ENCODE assay signal across 14 mouse cellular contexts in genomic region chr2:32898983-32899382, GRCm38 (mm10). TPM values are rescaled to one million over a fixed set of nuclear protein-coding genes. Genes with fewer than 3 reads are reported as not detected.
A peak's percentile ranks its signal among the peaks of the same experiment; 100 is the strongest.
DNase-seq lines count a peak whose midpoint lies in the region; ATAC-seq and TF ChIP-seq lines count a peak whose summit lies in the region.
"Had no signal": no experiment of that assay in that cellular context is flagged by ENCODE, and none has a peak within 500 bp of the region (broad histone marks: within the 10 kb centered on the region; RNA-seq: fewer than 3 reads in every experiment).

No protein-coding gene starts in this region.

- TF ChIP-seq CTCF in heart, adult 2 months (IDR thresholded peaks at IDR 0.05) = no peak
- TF ChIP-seq CTCF in small intestine, adult 2 months (IDR thresholded peaks at IDR 0.05; ENCODE audit: extremely low read depth, insufficient read length, insufficient replicate concordance, low read depth, low read length) = no peak

- 58% methylated on average over 7 of the region's 7 CpGs for WGBS in heart, embryonic 12.5 days
- WGBS in heart, adult 2 months = 31% methylated on average over 7 of the region's 7 CpGs
- 68% methylated on average over 7 of the region's 7 CpGs for WGBS in embryonic facial prominence, embryonic 14.5 days
- 22% methylated on average over 7 of the region's 7 CpGs for whole genome bisulfite sequencing in small intestine, adult 2 months
- whole genome bisulfite sequencing in forebrain, embryonic 16.5 days = 61% methylated on average over 7 of the region's 7 CpGs

- DNase-seq in heart, adult 2 months = no peak
- DNase-seq in embryonic facial prominence, embryonic 14.5 days (ENCODE audit: low spot score) = peak; percentile 73
- DNase-seq in kidney, postnatal 14 days = peak; percentile 58
- no peak for DNase-seq in yolk sac, embryonic 10.5 days (ENCODE audit: low spot score)
- no peak for DNase-seq in c-Kit-positive CD71-positive TER-119-positive erythroid progenitor cells, embryonic 14.5 days (ENCODE audit: low spot score)
- DNase-seq: cerebellum, postnatal 36 days; gastrocnemius, postnatal 25 days had no signal

- intact Hi-C loops in heart, adult 2 months (cut with DNase I) = no loop called here

- no peaks in the 10 kb centered on the region for H3K9me3 ChIP-seq in heart, embryonic 12.5 days (replicated peaks)
- no peaks in the 10 kb centered on the region for H3K9me3 ChIP-seq in embryonic facial prominence, embryonic 14.5 days (ENCODE audit: control insufficient read depth, low read length)
- no peaks in the 10 kb centered on the region for H3K9me3 ChIP-seq in forebrain, embryonic 16.5 days (ENCODE audit: control insufficient read depth, low read length)
- H3K9me3 ChIP-seq: limb, embryonic 13.5 days; midbrain, embryonic 12.5 days; neural tube, embryonic 15.5 days had no signal

- H3K79me2 ChIP-seq in heart, adult 2 months (replicated peaks; ENCODE audit: control insufficient read depth, insufficient read depth, low read length) = peaks cover 4% of the 10 kb centered on the region; the same call in 1 of the 2 replicates

- H3K27ac ChIP-seq in heart, embryonic 12.5 days (ENCODE audit: poor library complexity, severe bottlenecking) = no peak overlapping the region
- no peak overlapping the region for H3K27ac ChIP-seq in heart, adult 2 months
- H3K27ac ChIP-seq in embryonic facial prominence, embryonic 14.5 days (replicated peaks; ENCODE audit: low read depth, low read length) = peak overlapping the region; percentile 28; the same call in 1 of the 2 replicates
- H3K27ac ChIP-seq in small intestine, adult 2 months (ENCODE audit: insufficient read depth, low read depth, low read length) = peak overlapping the region; percentile 7; the same call in 1 of the 2 replicates
- no peak overlapping the region for H3K27ac ChIP-seq in forebrain, embryonic 16.5 days (ENCODE audit: low read length)
- H3K27ac ChIP-seq: layer of hippocampus, adult 2 months; limb, embryonic 13.5 days; midbrain, embryonic 12.5 days; neural tube, embryonic 15.5 days had no signal

- H3K9ac ChIP-seq in heart, embryonic 12.5 days = peak overlapping the region; percentile 35
- no peak overlapping the region for H3K9ac ChIP-seq in heart, adult 2 months (ENCODE audit: low read depth, low read length)
- H3K9ac ChIP-seq in embryonic facial prominence, embryonic 14.5 days (ENCODE audit: low read depth, low read length) = no peak overlapping the region
- no peak overlapping the region for H3K9ac ChIP-seq in forebrain, embryonic 16.5 days (replicated peaks; ENCODE audit: low read depth, low read length)
- H3K9ac ChIP-seq: midbrain, embryonic 12.5 days; neural tube, embryonic 15.5 days had no signal

- H3K27me3 ChIP-seq in heart, embryonic 12.5 days (replicated peaks) = no peaks in the 10 kb centered on the region
- no peaks in the 10 kb centered on the region for H3K27me3 ChIP-seq in heart, adult 2 months (ENCODE audit: control insufficient read depth, insufficient read depth, low read length)
- no peaks in the 10 kb centered on the region for H3K27me3 ChIP-seq in embryonic facial prominence, embryonic 14.5 days (replicated peaks; ENCODE audit: control insufficient read depth, insufficient read depth, low read length)
- H3K27me3 ChIP-seq in small intestine, adult 2 months (ENCODE audit: control insufficient read depth, insufficient read depth, low read length) = no peaks in the 10 kb centered on the region
- H3K27me3 ChIP-seq in forebrain, embryonic 16.5 days (replicated peaks; ENCODE audit: control insufficient read depth, insufficient read depth, low read length) = no peaks in the 10 kb centered on the region
- H3K27me3 ChIP-seq: limb, embryonic 13.5 days; midbrain, embryonic 12.5 days; neural tube, embryonic 15.5 days had no signal

- no peak for ATAC-seq in heart, embryonic 12.5 days (ENCODE audit: insufficient number of reproducible peaks, low FRiP score)
- peak; percentile 19; the same call in 1 of the 2 replicates for ATAC-seq in embryonic facial prominence, embryonic 14.5 days (ENCODE audit: low read depth)
- ATAC-seq in forebrain, embryonic 16.5 days = no peak

- H3K4me2 ChIP-seq in heart, embryonic 12.5 days = no peak overlapping the region
- H3K4me2 ChIP-seq in embryonic facial prominence, embryonic 14.5 days (ENCODE audit: low read depth, low read length) = no peak overlapping the region
- H3K4me2 ChIP-seq in forebrain, embryonic 16.5 days (ENCODE audit: low read length) = no peak overlapping the region
- H3K4me2 ChIP-seq: limb, embryonic 13.5 days; midbrain, embryonic 12.5 days; neural tube, embryonic 15.5 days had no signal

- H3K4me1 ChIP-seq in heart, embryonic 12.5 days (replicated peaks) = peaks cover 79% of the 10 kb centered on the region
- peaks cover 26% of the 10 kb centered on the region for H3K4me1 ChIP-seq in heart, adult 2 months (ENCODE audit: control insufficient read depth, insufficient read depth, low read length)
- peaks cover 33% of the 10 kb centered on the region for H3K4me1 ChIP-seq in embryonic facial prominence, embryonic 14.5 days (ENCODE audit: control insufficient read depth, insufficient read depth, low read length)
- H3K4me1 ChIP-seq in small intestine, adult 2 months (ENCODE audit: control insufficient read depth, insufficient read depth, insufficient read length, low read length) = peaks cover 51% of the 10 kb centered on the region
- peaks cover 19% of the 10 kb centered on the region for H3K4me1 ChIP-seq in forebrain, embryonic 16.5 days (replicated peaks; ENCODE audit: control insufficient read depth, insufficient read depth, low read length)

- H3K4me3 ChIP-seq in heart, embryonic 12.5 days = no peak overlapping the region
- no peak overlapping the region for H3K4me3 ChIP-seq in heart, adult 2 months
- H3K4me3 ChIP-seq in embryonic facial prominence, embryonic 14.5 days (ENCODE audit: low read depth, low read length) = no peak overlapping the region
- no peak overlapping the region for H3K4me3 ChIP-seq in small intestine, adult 2 months (ENCODE audit: low read depth, low read length)
- no peak overlapping the region for H3K4me3 ChIP-seq in forebrain, embryonic 16.5 days (replicated peaks; ENCODE audit: low read length)
- H3K4me3 ChIP-seq: layer of hippocampus, adult 2 months; limb, embryonic 13.5 days; midbrain, embryonic 12.5 days; neural tube, embryonic 15.5 days had no signal

- no peak for TF ChIP-seq EP300 in heart, adult 2 months (IDR thresholded peaks at IDR 0.05; ENCODE audit: insufficient read depth, low read depth, low read length)

- peaks cover 4% of the 10 kb centered on the region for H3K36me3 ChIP-seq in heart, embryonic 12.5 days
- H3K36me3 ChIP-seq in heart, adult 2 months (ENCODE audit: control insufficient read depth, insufficient read depth, low read length) = no peaks in the 10 kb centered on the region
- H3K36me3 ChIP-seq in embryonic facial prominence, embryonic 14.5 days (ENCODE audit: control insufficient read depth, insufficient read depth, low read length) = 0 out of 2 replicates have a peak, but pooled peaks cover 4% of the 10 kb centered on the region
- no peaks in the 10 kb centered on the region for H3K36me3 ChIP-seq in small intestine, adult 2 months (ENCODE audit: control insufficient read depth, insufficient read depth, low read length)
- H3K36me3 ChIP-seq in forebrain, embryonic 16.5 days (ENCODE audit: control insufficient read depth, insufficient read depth) = no peaks in the 10 kb centered on the region
- H3K36me3 ChIP-seq: midbrain, embryonic 12.5 days; neural tube, embryonic 15.5 days had no signal

- TF ChIP-seq POLR2A in heart, adult 2 months (IDR thresholded peaks at IDR 0.05; ENCODE audit: insufficient read depth, low read depth, low read length) = no peak
- TF ChIP-seq POLR2A in small intestine, adult 2 months (IDR thresholded peaks at IDR 0.05; ENCODE audit: low read depth, low read length) = no peak

RNA-seq across cellular contexts. Expression of gene Fam129b, which starts 23.1 kb away (rescaled TPM):
- 62.0 and 64.4 TPM in 2 replicates for polyA plus RNA-seq in heart, embryonic 12.5 days (2016; fragmentation: Nextera tagmentation; extraction: Ambion mirVana)
- 10 to 100 TPM; 19.5 to 20.0 TPM for total RNA-seq in heart, adult 2 months (2021)
- 21.0 and 21.5 TPM in 2 replicates for polyA plus RNA-seq in heart, adult 2 months (2012; rRNA removed)
- 38.4 and 39.0 TPM in 2 replicates for polyA plus RNA-seq in embryonic facial prominence, embryonic 14.5 days (2014; fragmentation: Nextera tagmentation; extraction: Ambion mirVana)
- polyA plus RNA-seq in small intestine, adult 2 months (2012; rRNA removed) = 19.4 and 27.2 TPM in 2 replicates
- polyA plus RNA-seq in forebrain, embryonic 16.5 days (2015; fragmentation: Nextera tagmentation; extraction: Ambion mirVana) = 36.4 and 41.1 TPM in 2 replicates

RNA-seq across cellular contexts. Expression of gene Stxbp1, which starts 51.9 kb away (rescaled TPM):
- 30.8 and 31.1 TPM in 2 replicates for polyA plus RNA-seq in heart, embryonic 12.5 days (2016; fragmentation: Nextera tagmentation; extraction: Ambion mirVana)
- 10 to 100 TPM in 1 of 2 experiments, 1 to 10 TPM in 1; 9.8 to 11.4 TPM for total RNA-seq in heart, adult 2 months (2021)
- 14.4 and 15.6 TPM in 2 replicates for polyA plus RNA-seq in heart, adult 2 months (2012; rRNA removed)
- polyA plus RNA-seq in embryonic facial prominence, embryonic 14.5 days (2014; fragmentation: Nextera tagmentation; extraction: Ambion mirVana) = 26.8 and 29.7 TPM in 2 replicates
- 3.6 and 7.0 TPM in 2 replicates for polyA plus RNA-seq in small intestine, adult 2 months (2012; rRNA removed)
- polyA plus RNA-seq in forebrain, embryonic 16.5 days (2015; fragmentation: Nextera tagmentation; extraction: Ambion mirVana) = 227 and 251 TPM in 2 replicates

Comparison
In these comparisons a context has a peak if more than half of its experiments do, and no peak if none do; other contexts are left out.
1. H3K27ac ChIP-seq: peak in embryonic facial prominence, embryonic 14.5 days (single experiment) and small intestine, adult 2 months (single experiment); none in heart, embryonic 12.5 days (single experiment), heart, adult 2 months (single experiment) and forebrain, embryonic 16.5 days (single experiment).
2. DNase-seq: peak in embryonic facial prominence, embryonic 14.5 days (single experiment) and kidney, postnatal 14 days (single experiment); none in heart, adult 2 months (0 of 2), yolk sac, embryonic 10.5 days (single experiment) and c-Kit-positive CD71-positive TER-119-positive erythroid progenitor cells, embryonic 14.5 days (single experiment).